Comparison of ENCODE assay signal across 20 mouse cellular contexts in genomic region chr7:138374376-138374775, GRCm38 (mm10). TPM values are rescaled to one million over a fixed set of nuclear protein-coding genes. Genes with fewer than 3 reads are reported as not detected.
A peak's percentile ranks its signal among the peaks of the same experiment; 100 is the strongest.
DNase-seq lines count a peak whose midpoint lies in the region; ATAC-seq and TF ChIP-seq lines count a peak whose summit lies in the region.
"Had no signal": no experiment of that assay in that cellular context is flagged by ENCODE, and none has a peak within 500 bp of the region (broad histone marks: within the 10 kb centered on the region; RNA-seq: fewer than 3 reads in every experiment).

No protein-coding gene starts in this region.

- ATAC-seq in kidney, embryonic 14.5 days (ENCODE audit: low FRiP score, low TSS enrichment), result no peak
- no peak for ATAC-seq in lung, embryonic 14.5 days (ENCODE audit: insufficient read depth)
- peak; percentile 41; the same call in 1 of the 2 replicates for ATAC-seq in lung, embryonic 16.5 days (ENCODE audit: low read depth)
- ATAC-seq in megakaryocyte, adult 5-6 weeks (ENCODE audit: poor library complexity, severe bottlenecking), result no peak
- ATAC-seq: forebrain, embryonic 13.5 days; forebrain, postnatal 0 days had no signal

- WGBS in kidney, embryonic 14.5 days, result 56% methylated on average over 7 of the region's 7 CpGs
- WGBS in lung, embryonic 14.5 days, result 37% methylated on average over 7 of the region's 7 CpGs
- 31% methylated on average over 7 of the region's 7 CpGs for WGBS in lung, embryonic 16.5 days

- no peak overlapping the region for H3K9ac ChIP-seq in kidney, embryonic 14.5 days (ENCODE audit: low read depth, low read length)
- H3K9ac ChIP-seq in lung, embryonic 14.5 days, result no peak overlapping the region
- no peak overlapping the region for H3K9ac ChIP-seq in lung, embryonic 16.5 days (ENCODE audit: low read length)
- H3K9ac ChIP-seq: forebrain, embryonic 13.5 days; forebrain, postnatal 0 days; heart, embryonic 12.5 days had no signal

- no peak for TF ChIP-seq CTCF in lung, embryonic 14.5 days (IDR thresholded peaks at IDR 0.05; ENCODE audit: low read depth)

- no peaks in the 10 kb centered on the region for H3K9me3 ChIP-seq in kidney, embryonic 14.5 days (ENCODE audit: control insufficient read depth, low read length)
- H3K9me3 ChIP-seq in lung, embryonic 14.5 days (ENCODE audit: low read depth, low read length), result no peaks in the 10 kb centered on the region
- H3K9me3 ChIP-seq in lung, embryonic 16.5 days (ENCODE audit: control insufficient read depth, low read length), result no peaks in the 10 kb centered on the region
- H3K9me3 ChIP-seq: embryonic facial prominence, embryonic 10.5 days; forebrain, embryonic 13.5 days; heart, embryonic 12.5 days; hindbrain, embryonic 10.5 days had no signal

- peak; percentile 10 for DNase-seq in kidney, adult 9 months
- peak; percentile 55 for DNase-seq in lung, embryonic 14.5 days
- DNase-seq in lung, postnatal 25 days (ENCODE audit: low spot score), result no peak
- DNase-seq: adrenal gland, adult 2 months; adrenal gland, postnatal 25 days; cerebellum, adult 2 months; cerebellum, postnatal 10 days; forebrain, postnatal 0 days; gastrocnemius, postnatal 14 days had no signal

- H3K4me2 ChIP-seq in kidney, embryonic 14.5 days (replicated peaks; ENCODE audit: low read depth, low read length), result no peak overlapping the region
- H3K4me2 ChIP-seq in lung, embryonic 14.5 days, result peak overlapping the region; percentile 16; the same call in 1 of the 2 replicates
- no peak overlapping the region for H3K4me2 ChIP-seq in lung, embryonic 16.5 days (ENCODE audit: low read depth, low read length)
- H3K4me2 ChIP-seq: forebrain, embryonic 13.5 days; heart, embryonic 12.5 days had no signal

- H3K27ac ChIP-seq in kidney, embryonic 14.5 days (ENCODE audit: low read depth, low read length), result no peak overlapping the region
- peak overlapping the region; percentile 69 for H3K27ac ChIP-seq in lung, embryonic 14.5 days (ENCODE audit: low read depth)
- H3K27ac ChIP-seq in lung, embryonic 16.5 days (ENCODE audit: low read length), result peak overlapping the region; percentile 68
- H3K27ac ChIP-seq: embryonic facial prominence, embryonic 10.5 days; forebrain, embryonic 13.5 days; hindbrain, embryonic 10.5 days had no signal

- H3K27me3 ChIP-seq in kidney, embryonic 14.5 days (ENCODE audit: control insufficient read depth, insufficient read depth, low read length), result no peaks in the 10 kb centered on the region
- no peaks in the 10 kb centered on the region for H3K27me3 ChIP-seq in lung, embryonic 14.5 days (ENCODE audit: insufficient read depth, low read length)
- no peaks in the 10 kb centered on the region for H3K27me3 ChIP-seq in lung, embryonic 16.5 days (ENCODE audit: control insufficient read depth, insufficient read depth, low read depth, low read length)
- H3K27me3 ChIP-seq: CH12.LX; forebrain, embryonic 13.5 days had no signal

- H3K4me1 ChIP-seq in kidney, embryonic 14.5 days (ENCODE audit: control insufficient read depth, insufficient read depth, low read length), result no peaks in the 10 kb centered on the region
- no peaks in the 10 kb centered on the region for H3K4me1 ChIP-seq in lung, embryonic 14.5 days (ENCODE audit: insufficient read depth)
- peaks cover 15% of the 10 kb centered on the region; the same call in 1 of the 2 replicates for H3K4me1 ChIP-seq in lung, embryonic 16.5 days (replicated peaks; ENCODE audit: control insufficient read depth, insufficient read depth, low read length)
- H3K4me1 ChIP-seq: forebrain, embryonic 13.5 days; heart, embryonic 12.5 days had no signal

- H3K36me3 ChIP-seq in kidney, embryonic 14.5 days (ENCODE audit: control insufficient read depth, insufficient read depth, low read length), result no peaks in the 10 kb centered on the region
- no peaks in the 10 kb centered on the region for H3K36me3 ChIP-seq in lung, embryonic 14.5 days (ENCODE audit: insufficient read depth)
- H3K36me3 ChIP-seq in lung, embryonic 16.5 days (ENCODE audit: control insufficient read depth, insufficient read depth, low read length), result no peaks in the 10 kb centered on the region
- H3K36me3 ChIP-seq: embryonic facial prominence, embryonic 10.5 days; heart, embryonic 12.5 days; hindbrain, embryonic 10.5 days had no signal

- H3K4me3 ChIP-seq in kidney, embryonic 14.5 days (ENCODE audit: low read length), result no peak overlapping the region
- H3K4me3 ChIP-seq in lung, embryonic 14.5 days (ENCODE audit: low read depth, low read length), result no peak overlapping the region
- no peak overlapping the region for H3K4me3 ChIP-seq in lung, embryonic 16.5 days (ENCODE audit: low read length)
- H3K4me3 ChIP-seq: embryonic facial prominence, embryonic 10.5 days; forebrain, embryonic 13.5 days; heart, embryonic 12.5 days; hindbrain, embryonic 10.5 days had no signal

RNA-seq across cellular contexts. Expression of gene Tcerg1l, which starts 23.2 kb away (rescaled TPM):
- polyA plus RNA-seq in kidney, embryonic 14.5 days (2014; fragmentation: Nextera tagmentation; extraction: Ambion mirVana), result 0.91 and 1.5 TPM in 2 replicates
- polyA plus RNA-seq in lung, embryonic 14.5 days (2014; fragmentation: Nextera tagmentation; extraction: Ambion mirVana), result 0.57 and 0.88 TPM in 2 replicates
- 0.41 and 0.53 TPM in 2 replicates for polyA plus RNA-seq in lung, embryonic 16.5 days (2015; fragmentation: Nextera tagmentation; extraction: Ambion mirVana)
- total RNA-seq in megakaryocyte, adult 5-6 weeks (2015), result not detected in 2 replicates
- total RNA-seq in megakaryocyte, adult 5-6 weeks (2017), result not detected in 2 replicates
- total RNA-seq: gastrocnemius, adult 18-20 months; gastrocnemius, postnatal 14 days; heart, adult 8-10 months; heart, postnatal 25 days had no signal
